Mouse (Mus musculus): ENCODE data around the gene Ppp1r12b. TPM values are rescaled to one million over a fixed set of nuclear protein-coding genes. Genes with fewer than 3 reads are reported as not detected.

Ppp1r12b gene
- polyA plus RNA-seq, 1 experiment: 2.7 TPM

DNA sequence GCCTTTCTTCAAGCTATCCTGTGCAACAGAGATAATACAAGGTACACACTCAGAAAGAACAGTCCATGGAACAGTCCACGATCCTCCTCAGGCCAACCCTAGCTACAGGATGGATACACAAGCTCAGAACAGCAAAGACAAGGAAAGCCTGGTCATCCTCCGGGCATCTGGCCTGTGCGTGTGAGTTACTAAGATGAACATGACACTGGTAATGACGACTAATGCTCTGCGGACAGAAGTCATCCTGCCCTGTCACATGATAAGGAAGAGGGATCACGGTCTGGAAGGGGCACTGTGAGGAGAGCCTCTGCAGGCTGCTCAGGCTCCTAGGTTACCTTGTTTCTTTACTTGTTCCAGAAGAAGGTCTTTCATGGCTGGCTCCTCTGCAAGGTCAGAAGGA, 59.7 kb downstream of the Ppp1r12b start:
- TF ChIP-seq GATA1 (IDR thresholded peaks at IDR 0.05; ENCODE audit: low read length): no peak

DNA sequence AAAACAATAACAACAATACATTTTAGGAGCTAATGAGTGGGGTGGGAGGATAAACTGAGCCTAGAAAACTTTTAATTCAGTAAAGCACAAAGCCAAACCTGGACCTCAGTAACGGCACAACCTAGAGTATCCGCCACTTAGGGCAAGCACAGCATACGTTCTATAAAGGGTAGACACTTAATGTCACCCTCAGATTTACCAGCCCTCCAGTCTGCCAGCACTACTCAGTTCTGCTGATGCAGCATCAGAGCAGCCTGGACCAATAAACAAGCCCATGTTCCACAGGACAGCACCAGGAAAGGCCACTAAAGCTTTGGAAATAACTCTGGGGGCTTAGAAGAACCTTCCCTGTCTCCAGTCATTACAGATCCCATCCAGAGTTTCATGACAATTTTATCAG, 60.9 kb downstream of the Ppp1r12b start:
- TF ChIP-seq GATA1 (IDR thresholded peaks at IDR 0.05; ENCODE audit: low read length): no peak

DNA sequence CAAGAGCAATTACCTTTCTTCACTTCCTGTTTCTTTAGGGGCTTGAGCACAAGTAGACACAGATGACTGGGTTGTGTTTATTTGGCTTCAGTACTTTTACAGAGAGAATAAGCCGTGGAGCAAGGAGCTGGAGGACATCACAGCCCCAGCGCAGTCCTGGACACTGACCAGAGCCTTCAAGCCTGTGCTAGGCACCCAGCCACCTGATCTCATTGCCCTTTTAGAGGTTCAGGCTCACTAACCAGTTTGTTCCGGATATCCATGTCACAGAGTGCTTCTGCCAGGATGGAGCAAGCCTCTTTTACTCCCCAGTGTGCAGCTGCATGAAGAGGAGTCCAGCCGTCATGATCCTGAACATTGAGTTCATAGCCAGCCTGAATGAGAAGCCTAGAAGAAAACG, 63.8 kb downstream of the Ppp1r12b start:
- no peak for TF ChIP-seq GATA1 (IDR thresholded peaks at IDR 0.05; ENCODE audit: low read length)

DNA sequence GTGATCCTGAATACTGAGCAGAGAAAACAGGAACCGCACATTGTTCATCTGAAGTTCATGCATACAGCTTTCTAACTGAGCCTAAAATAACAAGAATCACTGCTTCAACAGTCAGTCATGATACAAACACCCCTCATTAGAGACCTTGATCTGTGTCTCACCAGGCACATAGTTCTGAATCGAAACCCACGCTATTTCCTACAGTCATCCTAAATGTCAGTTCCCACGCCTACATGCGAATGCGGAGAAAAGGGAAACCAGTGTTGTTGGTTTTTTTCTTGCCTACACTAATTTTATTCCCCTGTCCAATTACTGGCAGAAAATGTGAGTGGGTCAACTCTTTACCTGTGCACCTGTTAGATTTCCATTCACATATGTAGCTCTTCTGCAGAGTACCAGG, 66.1 kb downstream of the Ppp1r12b start:
- TF ChIP-seq GATA1 (IDR thresholded peaks at IDR 0.05; ENCODE audit: low read length): no peak

DNA sequence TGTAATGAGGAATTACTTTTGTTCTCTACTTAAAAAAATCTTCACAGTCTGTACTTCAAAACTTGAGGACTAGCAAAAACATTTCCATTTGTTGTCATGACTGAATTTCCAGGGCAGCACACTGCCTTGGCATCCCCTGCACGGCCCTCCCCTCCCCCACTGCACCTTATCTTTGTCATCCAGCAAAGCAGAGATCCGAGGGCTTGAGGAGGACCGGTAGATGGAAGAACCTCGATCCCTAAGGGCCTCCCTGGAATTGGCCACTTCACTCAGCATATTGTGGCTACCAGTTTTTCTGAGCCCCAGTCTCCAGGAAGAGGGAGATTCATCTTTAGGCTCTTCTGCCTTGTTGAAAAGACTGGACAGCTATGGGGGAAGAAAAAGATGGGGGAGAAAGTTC, 79.9 kb downstream of the Ppp1r12b start:
- TF ChIP-seq GATA1 (IDR thresholded peaks at IDR 0.05; ENCODE audit: low read length): no peak

DNA sequence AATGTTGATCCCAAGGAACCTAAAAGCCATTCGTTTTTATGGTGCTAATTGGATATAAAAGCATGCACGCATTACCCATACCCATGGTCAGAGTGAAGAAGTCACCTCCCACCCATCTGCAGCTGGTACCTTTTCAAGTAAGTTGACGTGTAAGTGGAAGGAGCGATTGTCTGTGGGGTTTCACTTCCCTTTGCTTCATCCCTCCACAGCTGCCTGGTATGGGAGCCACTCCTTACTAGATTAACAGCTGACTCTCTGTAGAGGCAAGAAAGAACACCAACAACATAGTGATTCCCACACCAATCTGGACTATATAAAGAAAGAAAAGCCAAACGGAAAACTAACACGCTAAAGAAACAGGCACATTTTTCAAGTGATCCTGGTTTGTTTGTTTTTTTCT, 83.1 kb downstream of the Ppp1r12b start:
- TF ChIP-seq GATA1 (IDR thresholded peaks at IDR 0.05; ENCODE audit: low read length): no peak

DNA sequence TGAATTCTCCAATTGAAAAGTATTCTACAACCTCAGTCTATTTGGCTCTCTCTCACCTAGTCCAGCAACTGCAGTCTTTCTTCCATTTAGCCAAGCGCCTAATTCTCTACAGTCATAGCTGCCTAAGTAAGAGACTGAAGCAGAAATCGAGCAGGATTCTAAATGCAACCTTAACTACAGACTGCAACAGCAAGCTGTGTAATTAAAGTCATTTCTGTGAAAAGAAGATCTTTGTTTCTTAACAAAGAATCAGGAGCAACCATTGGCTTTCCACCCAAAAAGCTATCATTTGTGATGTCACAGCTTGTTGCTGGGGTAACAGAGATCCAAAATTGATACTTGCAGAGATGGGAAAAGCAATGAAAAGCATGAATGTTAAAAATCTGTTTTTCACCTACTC, 89.3 kb downstream of the Ppp1r12b start:
- no peak for TF ChIP-seq GATA1 (IDR thresholded peaks at IDR 0.05; ENCODE audit: low read length)

DNA sequence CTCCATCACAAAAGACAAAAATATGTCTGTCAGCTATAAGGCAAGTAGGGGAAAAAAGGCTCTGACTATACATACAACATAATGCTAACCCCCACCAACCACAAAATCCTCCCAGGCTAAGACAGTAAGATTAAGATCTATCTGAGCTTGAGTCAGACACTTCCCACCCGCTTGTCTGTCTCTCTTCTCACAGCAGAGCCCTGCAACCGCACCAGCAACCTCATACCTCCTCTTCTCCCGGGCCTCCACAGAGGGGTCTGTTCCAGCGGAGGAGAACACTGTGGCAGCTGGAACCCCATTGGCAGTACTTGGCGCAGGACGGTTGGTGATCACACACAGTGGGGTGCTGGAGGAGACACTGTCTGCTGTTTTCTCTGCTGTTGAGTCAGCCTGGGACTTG, 90.2 kb downstream of the Ppp1r12b start:
- TF ChIP-seq GATA1 (IDR thresholded peaks at IDR 0.05; ENCODE audit: low read length): no peak

DNA sequence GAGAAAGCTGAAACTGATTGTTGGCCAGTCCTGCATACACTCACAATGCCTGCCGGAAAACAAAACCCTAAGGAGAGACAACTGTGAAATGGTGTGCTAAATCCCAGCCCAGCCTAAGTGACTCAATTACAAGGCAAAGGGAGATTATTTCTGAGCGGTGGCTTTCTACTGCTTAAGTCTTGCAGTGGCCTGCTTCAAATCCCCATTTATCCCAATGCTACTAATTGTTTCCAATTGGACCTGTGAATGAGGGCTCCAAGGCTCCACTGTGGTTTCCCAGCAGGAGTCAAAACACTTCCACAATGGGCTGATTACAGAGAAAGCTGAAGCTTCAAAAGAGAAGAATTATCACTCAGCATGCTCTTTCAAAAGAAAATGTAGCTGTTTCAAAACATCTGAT, 95.2 kb downstream of the Ppp1r12b start:
- no peak for TF ChIP-seq GATA1 (IDR thresholded peaks at IDR 0.05; ENCODE audit: low read length)

DNA sequence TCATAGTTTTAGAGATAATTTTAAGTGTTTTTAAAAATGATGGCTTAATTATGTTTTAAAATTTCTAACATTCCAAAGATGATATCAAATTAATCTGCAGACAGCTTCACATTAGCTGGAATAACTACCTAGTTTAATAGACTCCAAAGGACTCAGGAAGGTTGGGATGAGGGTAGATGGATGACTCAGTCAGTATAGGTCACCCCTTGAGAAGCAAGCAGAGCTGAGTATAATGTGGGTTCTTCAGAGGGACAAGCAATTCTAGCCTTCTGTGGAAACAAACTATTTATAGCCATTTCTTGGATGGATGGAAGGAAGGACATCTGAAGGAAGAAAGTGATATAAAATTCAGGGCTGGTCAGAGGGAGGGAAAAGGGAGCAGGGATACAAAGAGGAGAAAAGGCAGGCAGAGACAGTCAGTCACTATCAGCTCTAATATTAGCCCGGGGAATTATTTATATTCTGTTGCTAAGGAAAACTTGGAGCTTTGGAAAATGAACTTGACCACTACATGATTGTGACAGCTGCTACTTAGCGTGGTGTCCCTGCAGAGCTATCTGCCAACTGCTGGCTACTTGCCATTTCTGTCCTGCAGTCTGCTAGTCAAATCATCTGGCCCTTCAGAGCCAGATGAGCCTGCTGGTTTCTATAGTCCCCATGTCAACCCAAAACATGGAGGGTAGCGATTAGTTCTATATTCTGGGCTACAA, 97.2 kb downstream of the Ppp1r12b start:
- TF ChIP-seq GATA1 (IDR thresholded peaks at IDR 0.05; ENCODE audit: low read length): no peak

DNA sequence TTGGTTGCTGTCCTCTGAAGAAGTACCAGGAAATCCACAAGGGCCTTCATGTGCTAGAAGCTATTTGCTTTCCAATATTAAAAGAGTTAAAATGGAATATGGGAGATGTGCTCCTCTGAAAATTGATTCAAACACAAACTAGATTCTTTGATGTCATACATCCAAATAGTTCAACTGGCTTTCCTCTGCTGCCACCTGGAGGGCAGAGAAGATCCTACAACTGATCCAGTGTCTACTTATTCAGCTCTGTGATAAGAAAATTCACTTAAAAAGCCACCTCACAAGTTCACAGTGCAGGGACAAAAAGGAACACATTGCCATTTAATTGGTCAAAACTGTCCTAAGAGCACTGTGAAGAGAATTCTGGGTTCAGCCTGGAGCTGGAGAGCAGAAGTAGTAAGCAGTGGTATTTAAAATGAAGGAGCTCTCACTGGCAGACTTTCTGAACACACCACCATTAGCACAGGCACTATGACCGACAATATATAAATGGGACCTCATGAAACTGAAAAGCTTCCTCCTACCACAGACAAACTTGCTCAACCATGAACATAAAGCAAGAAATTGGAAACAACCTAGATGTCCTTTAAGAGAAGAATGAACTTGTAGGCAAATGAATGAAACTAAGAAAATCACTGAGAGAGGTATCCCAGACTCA, 101.3 kb downstream of the Ppp1r12b start:
- no peak for TF ChIP-seq GATA1 (IDR thresholded peaks at IDR 0.05; ENCODE audit: low read length)

DNA sequence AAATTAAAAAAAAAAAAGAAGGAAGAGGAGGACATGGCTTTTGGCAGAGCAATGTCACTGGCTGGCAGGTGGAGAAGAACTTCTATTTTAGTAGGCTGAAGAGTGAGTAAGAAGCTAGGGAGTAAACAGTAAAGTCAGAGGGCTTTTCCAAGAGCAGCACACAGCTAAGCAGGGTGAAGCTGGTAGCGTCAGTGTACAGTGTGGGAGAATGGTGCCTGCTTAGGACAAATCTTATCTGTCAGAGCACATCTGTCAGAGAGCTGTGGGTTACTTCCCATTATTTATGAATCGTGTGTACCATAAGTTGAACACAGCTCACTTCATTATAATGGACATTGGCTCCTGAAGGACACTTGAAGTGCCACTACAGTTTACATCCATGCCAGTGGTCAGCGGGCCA, 102.9 kb downstream of the Ppp1r12b start:
- TF ChIP-seq GATA1 (IDR thresholded peaks at IDR 0.05; ENCODE audit: low read length): no peak

DNA sequence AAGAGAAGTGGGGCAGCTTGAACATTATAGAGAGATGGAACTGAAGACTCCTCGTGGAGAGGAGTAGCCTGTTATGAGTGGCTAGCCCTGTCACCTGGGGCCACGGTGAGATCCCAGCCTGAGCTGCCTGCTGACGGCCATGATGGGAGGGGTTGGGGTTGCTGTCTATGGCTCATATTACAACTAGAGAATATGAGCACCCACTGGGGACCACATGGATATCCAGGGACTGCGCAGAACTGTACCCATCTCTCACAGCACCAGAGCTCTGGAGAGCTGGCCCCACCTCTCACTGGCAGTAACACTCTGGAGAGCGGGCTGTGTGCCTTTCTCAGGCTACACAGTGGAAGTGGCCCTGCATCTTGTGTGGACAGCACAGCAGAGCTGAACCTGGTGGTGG, 104.5 kb downstream of the Ppp1r12b start:
- TF ChIP-seq GATA1 (IDR thresholded peaks at IDR 0.05; ENCODE audit: low read length): no peak

DNA sequence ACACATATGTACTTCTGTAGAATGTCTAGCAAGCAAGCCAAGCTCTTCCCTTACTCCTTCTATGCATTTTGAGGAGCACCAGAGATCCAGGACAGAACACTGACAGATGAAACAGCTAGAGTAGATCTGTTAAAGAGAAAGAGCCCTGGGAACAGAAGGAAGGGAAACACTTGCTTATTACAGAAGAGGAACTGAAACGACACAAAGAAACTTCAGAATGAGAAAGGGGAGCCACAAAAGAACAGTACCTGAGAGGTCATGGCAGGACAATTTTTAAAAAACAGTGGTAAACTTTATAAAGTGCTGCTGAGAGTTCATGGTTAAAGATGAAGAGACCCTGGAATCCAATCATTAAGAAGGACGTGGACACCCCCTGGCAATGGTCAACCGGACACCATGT, 105.4 kb downstream of the Ppp1r12b start:
- no peak for TF ChIP-seq GATA1 (IDR thresholded peaks at IDR 0.05; ENCODE audit: low read length)

DNA sequence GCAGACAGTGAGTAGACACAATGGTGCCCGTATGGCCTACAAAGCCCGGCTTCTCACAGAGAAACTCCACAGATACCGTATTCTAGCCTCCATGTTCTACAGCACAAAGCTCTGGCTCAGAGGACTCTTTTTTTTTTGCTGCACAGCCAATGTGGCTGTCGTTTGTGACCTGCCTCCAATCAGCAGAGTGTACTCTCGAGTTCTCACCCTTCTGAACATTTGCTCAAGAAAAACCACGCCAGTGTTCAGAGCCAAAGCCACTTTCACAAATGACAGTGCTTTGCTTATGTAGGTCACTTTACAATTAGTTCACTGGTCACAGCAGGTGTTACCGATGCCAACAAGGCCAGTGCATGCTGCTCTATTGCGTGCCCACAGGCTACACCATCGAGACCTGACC, 107.9 kb downstream of the Ppp1r12b start:
- TF ChIP-seq GATA1 (IDR thresholded peaks at IDR 0.05; ENCODE audit: low read length): no peak

DNA sequence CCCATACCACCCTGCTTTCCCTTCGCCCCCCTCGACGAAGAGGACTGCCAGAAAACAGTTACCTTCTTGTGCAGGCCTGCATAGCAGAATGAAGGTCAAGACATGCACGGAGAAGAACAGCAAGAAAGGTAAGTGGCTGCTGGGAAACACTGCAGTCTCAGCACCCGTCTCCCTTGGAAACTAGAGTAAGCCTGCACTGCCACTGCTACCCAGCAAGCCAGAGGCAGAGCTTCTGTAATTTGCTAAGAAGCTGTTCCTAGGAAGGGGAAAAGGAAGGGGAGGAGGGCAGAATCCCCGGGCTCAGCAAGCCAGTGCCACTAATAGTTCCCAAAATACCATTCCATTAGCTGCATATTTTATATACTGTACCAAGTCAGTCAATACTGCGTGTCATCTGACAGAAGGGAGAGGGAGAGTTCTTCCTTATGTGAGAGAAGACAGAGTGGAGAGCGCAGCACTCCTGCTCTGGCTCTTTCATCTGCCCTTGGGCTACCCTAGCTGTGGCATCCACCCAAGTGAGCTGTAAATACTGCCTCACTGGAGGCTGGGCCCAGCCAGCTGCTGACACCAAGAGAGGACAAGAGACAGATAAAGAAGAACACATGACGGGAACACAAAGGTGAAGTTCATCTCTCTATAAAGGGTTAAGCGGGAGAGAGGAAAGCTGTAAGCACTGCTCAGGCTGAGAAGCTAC, 109.3 kb downstream of the Ppp1r12b start:
- TF ChIP-seq GATA1 (IDR thresholded peaks at IDR 0.05; ENCODE audit: low read length): no peak

DNA sequence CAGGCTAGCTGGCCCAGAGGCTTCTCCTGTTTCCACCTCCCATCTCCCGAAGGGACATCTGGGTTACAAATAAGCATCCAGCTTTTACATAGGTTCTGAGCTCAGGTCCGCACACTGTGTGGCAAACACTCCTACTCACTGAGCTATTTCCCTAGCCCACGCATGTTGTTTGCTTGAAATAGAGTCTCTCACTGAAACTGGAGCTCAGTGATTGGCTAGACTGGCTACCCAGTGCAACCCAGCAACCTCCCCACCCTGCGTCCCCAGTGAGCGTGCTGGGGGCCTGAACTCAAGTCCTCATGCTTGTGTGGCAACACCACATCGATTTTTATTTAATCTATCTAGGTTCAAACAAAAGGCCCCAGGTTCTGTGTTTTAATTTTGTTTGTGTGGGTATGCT, 112.4 kb downstream of the Ppp1r12b start:
- TF ChIP-seq GATA1 (IDR thresholded peaks at IDR 0.05; ENCODE audit: low read length): no peak

All from G1E-ER4 (cell line).